Mouse (Mus musculus) limb, embryonic 13.5 days (tissue): ENCODE results near the gene Rnf135. TPM values are rescaled to one million over a fixed set of nuclear protein-coding genes. Genes with fewer than 3 reads are reported as not detected.
"Not testable (repeated sequence)": the region's sequence is repeated elsewhere in the genome, so short reads cannot be mapped to it uniquely, and the experiment has no call there.

ENCODE experiments used
- ATAC-seq: fragments of 200-750 bp; cut with Nextera tagmentation; 2 replicates; pipeline ENCODE4 v1.8.0; 2017; ENCODE audit warnings: low read depth, moderate number of reproducible peaks, moderate TSS enrichment; ENCODE audit not compliant: low FRiP score
- H3K27ac ChIP-seq: fragments of 300-500 bp; sonication (generic); 2 replicates; pipeline ENCODE4 v1.5.1; 2015; ENCODE audit warnings: inconsistent platforms, mild to moderate bottlenecking, moderate library complexity
- H3K27me3 ChIP-seq: fragments of 300-500 bp; sonication (generic); 2 replicates; pipeline ENCODE4 v1.6.1; 2015; ENCODE audit warnings: mild to moderate bottlenecking, inconsistent platforms
- H3K36me3 ChIP-seq: fragments of 300-500 bp; sonication (generic); 2 replicates; pipeline ENCODE4 v1.6.1; 2015; ENCODE audit warnings: inconsistent platforms, mild to moderate bottlenecking, moderate library complexity
- H3K4me1 ChIP-seq: fragments of 300-500 bp; sonication (generic); 2 replicates; pipeline ENCODE4 v1.6.1; 2015; ENCODE audit warnings: inconsistent platforms
- H3K4me2 ChIP-seq: fragments of 300-500 bp; sonication (generic); replicated peaks from 2 replicates; pipeline ENCODE4 v1.6.1; 2015; ENCODE audit warnings: inconsistent platforms, mild to moderate bottlenecking, moderate library complexity
- H3K4me3 ChIP-seq: fragments of 300-500 bp; sonication (generic); 2 replicates; pipeline ENCODE4 v1.5.1; 2015; ENCODE audit warnings: moderate library complexity, mild to moderate bottlenecking, inconsistent platforms
- H3K9ac ChIP-seq: fragments of 300-500 bp; sonication (generic); 2 replicates; pipeline ENCODE4 v1.6.1; 2015; ENCODE audit warnings: mild to moderate bottlenecking, inconsistent platforms
- H3K9me3 ChIP-seq: fragments of 300-500 bp; sonication (generic); 2 replicates; pipeline ENCODE4 v1.6.1; 2016; ENCODE audit warnings: inconsistent platforms
- WGBS: fragments of 180-500 bp; shearing (Covaris S2); methylation state at CpG from one replicate; pipeline ENCODE4 v1.1.7; 2015; 5-methylcytosine and 5-hydroxymethylcytosine counted together
- polyA plus RNA-seq: library from polyadenylated mRNA; unstranded; fragments of >200 nt; fragmentation: Nextera tagmentation; extraction: Ambion mirVana; gene quantifications from 2 replicates; pipeline ENCODE4 v1.2.1, GENCODE M21; 2015

Rnf135 gene
- polyA plus RNA-seq, 1 experiment from 2014 or later, result 7.5 TPM

DNA sequence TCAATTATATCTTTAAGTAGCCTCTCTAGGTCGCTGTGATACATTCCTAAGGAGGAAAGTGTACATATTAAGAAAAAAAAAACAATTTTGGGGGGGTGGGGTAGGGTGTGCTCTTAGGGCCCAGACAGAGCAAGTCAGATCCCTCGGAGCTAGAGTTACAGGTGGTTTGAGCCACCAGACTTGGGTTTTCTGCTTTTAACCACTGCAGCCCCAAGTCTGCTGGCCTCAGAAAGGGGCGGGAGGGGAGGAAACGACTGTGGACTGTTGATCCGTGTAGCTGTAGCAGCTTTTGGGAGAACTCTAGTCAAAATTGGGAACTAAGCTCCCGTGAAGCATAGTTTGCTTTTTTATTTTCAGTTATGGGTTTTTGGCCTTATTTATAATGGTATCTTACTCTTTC, 26.7 kb downstream of the Rnf135 start:
- H3K4me2 ChIP-seq, result peak overlapping the region; percentile 72
- WGBS, result 36% methylated on average over 6 of the region's 6 CpGs
- peak overlapping the region; percentile 90 for H3K4me3 ChIP-seq
- H3K4me1 ChIP-seq, result peaks cover 15% of the 10 kb centered on the region
- H3K9me3 ChIP-seq, result no peaks in the 10 kb centered on the region
- H3K27me3 ChIP-seq, result no peaks in the 10 kb centered on the region
- peak overlapping the region; percentile 94 for H3K9ac ChIP-seq
- peaks cover 24% of the 10 kb centered on the region for H3K36me3 ChIP-seq
- H3K27ac ChIP-seq, result no peak overlapping the region
- no peak for ATAC-seq

GRCm38 (mm10) chr11:80212282-80212681, 28.6 kb downstream of the Rnf135 start:
- no peak overlapping the region for H3K27ac ChIP-seq
- H3K4me2 ChIP-seq, result no peak overlapping the region
- H3K4me1 ChIP-seq, result peaks cover 15% of the 10 kb centered on the region
- H3K9ac ChIP-seq, result no peak overlapping the region
- H3K36me3 ChIP-seq, result peaks cover 28% of the 10 kb centered on the region
- H3K9me3 ChIP-seq, result no peaks in the 10 kb centered on the region
- WGBS, result 90% methylated on average over 2 of the region's 2 CpGs
- no peak overlapping the region for H3K4me3 ChIP-seq
- no peaks in the 10 kb centered on the region for H3K27me3 ChIP-seq
- ATAC-seq, result no peak

DNA sequence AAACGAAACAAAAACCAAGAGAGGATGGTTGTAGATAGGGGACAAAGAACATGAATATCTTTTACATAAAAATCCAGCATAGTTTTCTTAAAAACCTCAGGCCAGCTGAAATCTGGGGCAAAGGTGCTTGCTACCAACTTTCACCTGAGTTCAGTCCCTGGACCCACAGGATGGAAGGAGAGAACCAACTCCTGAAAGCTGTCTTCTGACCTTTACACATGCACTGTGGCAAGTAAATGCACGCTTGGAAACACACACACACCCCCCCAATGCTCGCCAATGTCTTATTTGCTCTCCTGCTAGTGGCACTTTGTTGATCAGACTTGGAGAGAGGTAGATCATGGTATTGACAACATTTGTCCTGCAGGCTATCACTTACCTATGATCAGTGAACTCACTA, 31.6 kb downstream of the Rnf135 start:
- 81% methylated on average over 3 of the region's 3 CpGs for WGBS
- no peaks in the 10 kb centered on the region for H3K27me3 ChIP-seq
- no peak for ATAC-seq

GRCm38 (mm10) chr11:80218657-80219293, 35.1 kb downstream of the Rnf135 start:
- Histone ChIP-seq H3K9ac (no peak overlapping the region), H3K9me3 (no peaks in the 10 kb centered on the region), H3K4me2 (no peak overlapping the region), H3K27ac (no peak overlapping the region), H3K4me1 (no peaks in the 10 kb centered on the region), H3K4me3 (no peak overlapping the region), H3K36me3 (peaks cover 48% of the 10 kb centered on the region), H3K27me3 (no peaks in the 10 kb centered on the region)
- WGBS, result 84% methylated on average over 11 of the region's 11 CpGs
- no peak for ATAC-seq

More for the DNA sequence above, 31.6 kb downstream of the Rnf135 start:
- no peak overlapping the region for H3K9ac ChIP-seq
- H3K36me3 ChIP-seq, result peaks cover 28% of the 10 kb centered on the region
- H3K4me1 ChIP-seq, result peaks cover 9% of the 10 kb centered on the region
- no peak overlapping the region for H3K4me3 ChIP-seq
- H3K4me2 ChIP-seq, result no peak overlapping the region
- no peaks in the 10 kb centered on the region for H3K9me3 ChIP-seq
- H3K27ac ChIP-seq, result no peak overlapping the region

GRCm38 (mm10) chr11:80230066-80230465, 46.4 kb downstream of the Rnf135 start:
- not testable (repeated sequence) for ATAC-seq, H3K27me3 ChIP-seq, H3K9me3 ChIP-seq, H3K27ac ChIP-seq, H3K9ac ChIP-seq, H3K4me1 ChIP-seq, H3K4me2 ChIP-seq, H3K4me3 ChIP-seq
- peaks cover 68% of the 10 kb centered on the region for H3K36me3 ChIP-seq
- 98% methylated on average over 4 of the region's 5 CpGs for WGBS

- no peak for ATAC-seq
- Histone ChIP-seq H3K9ac (no peak overlapping the region), H3K9me3 (no peaks in the 10 kb centered on the region), H3K27ac (no peak overlapping the region), H3K4me1 (no peaks in the 10 kb centered on the region), H3K4me3 (no peak overlapping the region), H3K27me3 (no peaks in the 10 kb centered on the region), H3K4me2 (no peak overlapping the region), H3K36me3 (peaks cover 55% of the 10 kb centered on the region)
- 79% methylated on average over 3 of the region's 3 CpGs for WGBS
Observed at GRCm38 (mm10) chr11:80237278-80237677, 53.6 kb downstream of the Rnf135 start.

GRCm38 (mm10) chr11:80238306-80238705, 54.7 kb downstream of the Rnf135 start:
- WGBS, result 90% methylated on average over 4 of the region's 4 CpGs
- no peak overlapping the region for H3K27ac ChIP-seq
- no peak overlapping the region for H3K9ac ChIP-seq
- H3K4me1 ChIP-seq, result no peaks in the 10 kb centered on the region
- no peak overlapping the region for H3K4me3 ChIP-seq
- H3K27me3 ChIP-seq, result no peaks in the 10 kb centered on the region
- no peaks in the 10 kb centered on the region for H3K9me3 ChIP-seq
- H3K36me3 ChIP-seq, result peaks cover 57% of the 10 kb centered on the region
- no peak for ATAC-seq
- H3K4me2 ChIP-seq, result no peak overlapping the region

DNA sequence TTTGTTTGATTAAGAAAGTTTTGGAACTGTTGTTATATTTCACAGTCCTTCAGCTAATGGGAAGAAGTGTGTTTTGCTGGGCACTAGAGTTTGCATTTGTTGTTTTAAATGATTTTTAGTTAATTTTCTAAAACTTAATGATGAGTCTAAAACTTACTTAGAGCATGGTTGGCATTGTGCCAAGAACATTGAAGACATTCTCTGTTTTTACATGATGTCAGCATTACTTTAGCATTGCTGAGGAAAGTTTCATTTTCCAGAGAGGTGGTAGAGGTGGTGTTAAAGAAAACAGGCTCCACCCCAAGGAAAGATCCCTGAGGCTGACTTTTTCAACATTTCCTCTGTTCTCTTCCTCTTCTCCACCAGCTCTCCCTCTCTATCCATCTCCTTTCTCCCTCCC, 63.4 kb downstream of the Rnf135 start:
- no peaks in the 10 kb centered on the region for H3K27me3 ChIP-seq
- H3K9me3 ChIP-seq, result no peaks in the 10 kb centered on the region
- no peaks in the 10 kb centered on the region for H3K4me1 ChIP-seq
- H3K4me3 ChIP-seq, result no peak overlapping the region
- H3K4me2 ChIP-seq, result no peak overlapping the region
- H3K36me3 ChIP-seq, result peaks cover 86% of the 10 kb centered on the region
- no peak overlapping the region for H3K27ac ChIP-seq
- no peak overlapping the region for H3K9ac ChIP-seq
- no peak for ATAC-seq

DNA sequence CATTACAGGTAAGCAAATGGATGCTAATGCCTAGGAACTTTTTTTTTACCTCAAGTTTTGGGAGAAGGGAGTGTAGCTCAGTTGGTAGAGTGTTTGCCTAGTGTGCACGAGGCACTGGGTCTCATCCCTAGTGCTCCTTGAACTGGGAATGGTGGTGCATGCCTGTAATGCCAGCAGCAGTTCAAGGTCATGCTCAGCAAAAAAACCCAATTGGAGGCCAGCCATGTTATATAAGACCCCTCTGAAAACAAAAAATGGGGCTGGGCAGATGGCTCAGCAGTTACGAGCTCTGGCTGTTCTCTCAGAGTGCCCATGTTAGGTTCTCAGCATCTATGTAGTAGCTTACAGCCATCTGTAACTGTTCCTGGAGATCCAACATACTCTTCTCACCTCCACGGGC, 64.9 kb downstream of the Rnf135 start:
- no peaks in the 10 kb centered on the region for H3K9me3 ChIP-seq
- WGBS, result 93% methylated on average over 3 of the region's 3 CpGs

More for the DNA sequence above, 64.9 kb downstream of the Rnf135 start:
- H3K4me2 ChIP-seq, result no peak overlapping the region
- H3K4me3 ChIP-seq, result no peak overlapping the region
- no peak overlapping the region for H3K27ac ChIP-seq
- no peaks in the 10 kb centered on the region for H3K4me1 ChIP-seq
- no peak for ATAC-seq
- H3K27me3 ChIP-seq, result no peaks in the 10 kb centered on the region
- H3K9ac ChIP-seq, result no peak overlapping the region
- peaks cover 79% of the 10 kb centered on the region for H3K36me3 ChIP-seq

Other genes with a start within 250 kb of the Rnf135 start
- 57.9 and 64.0 TPM in 2 replicates for gene Utp6, start 221.5 kb upstream of the Rnf135 start, polyA plus RNA-seq
- 24.5 and 24.9 TPM in 2 replicates for gene Suz12, start 190.7 kb upstream of the Rnf135 start, polyA plus RNA-seq
- gene Crlf3, start 102.9 kb upstream of the Rnf135 start, polyA plus RNA-seq, result 51.3 and 55.3 TPM in 2 replicates
- 13.3 and 14.1 TPM in 2 replicates for gene Atad5, start 94.5 kb upstream of the Rnf135 start, polyA plus RNA-seq
- 31.2 and 34.2 TPM in 2 replicates for gene Tefm, start 41.7 kb upstream of the Rnf135 start, polyA plus RNA-seq
- 1.3 and 1.6 TPM in 2 replicates for gene Adap2, start 29.7 kb upstream of the Rnf135 start, polyA plus RNA-seq
- 55.8 and 57.0 TPM in 2 replicates for gene Rhot1, start 25.2 kb downstream of the Rnf135 start, polyA plus RNA-seq
- gene Rhbdl3, start 117.1 kb downstream of the Rnf135 start, polyA plus RNA-seq, result 3.5 and 3.8 TPM in 2 replicates
- 25.8 and 27.0 TPM in 2 replicates for gene 5730455P16Rik, start 194.2 kb downstream of the Rnf135 start, polyA plus RNA-seq
- gene Zfp207, start 199.4 kb downstream of the Rnf135 start, polyA plus RNA-seq, result 253 and 263 TPM in 2 replicates
- 332 and 353 TPM in 2 replicates for gene Psmd11, start 244.8 kb downstream of the Rnf135 start, polyA plus RNA-seq